Mouse (Mus musculus) large intestine, adult 2 months (tissue): ENCODE results near the gene Fam81b. TPM values are rescaled to one million over a fixed set of nuclear protein-coding genes. Genes with fewer than 3 reads are reported as not detected.

ENCODE experiments used
- DNase-seq: peaks from one replicate; pipeline ENCODE4 v3.0.0-alpha.2; 2012; ENCODE audit warnings: low read depth, low spot score
- WGBS: fragments of 180-500 bp; shearing (Covaris S2); methylation state at CpG from one replicate; pipeline ENCODE4 v1.1.7; 2018; 5-methylcytosine and 5-hydroxymethylcytosine counted together
- polyA plus RNA-seq: library from polyadenylated mRNA; depleted of rRNA; stranded (reverse); fragments of >200 nt; gene quantifications from 2 replicates; pipeline ENCODE4 v1.2.3, GENCODE M21; 2012; rRNA removed

Fam81b gene
- polyA plus RNA-seq, 1 experiment: not detected

DNA sequence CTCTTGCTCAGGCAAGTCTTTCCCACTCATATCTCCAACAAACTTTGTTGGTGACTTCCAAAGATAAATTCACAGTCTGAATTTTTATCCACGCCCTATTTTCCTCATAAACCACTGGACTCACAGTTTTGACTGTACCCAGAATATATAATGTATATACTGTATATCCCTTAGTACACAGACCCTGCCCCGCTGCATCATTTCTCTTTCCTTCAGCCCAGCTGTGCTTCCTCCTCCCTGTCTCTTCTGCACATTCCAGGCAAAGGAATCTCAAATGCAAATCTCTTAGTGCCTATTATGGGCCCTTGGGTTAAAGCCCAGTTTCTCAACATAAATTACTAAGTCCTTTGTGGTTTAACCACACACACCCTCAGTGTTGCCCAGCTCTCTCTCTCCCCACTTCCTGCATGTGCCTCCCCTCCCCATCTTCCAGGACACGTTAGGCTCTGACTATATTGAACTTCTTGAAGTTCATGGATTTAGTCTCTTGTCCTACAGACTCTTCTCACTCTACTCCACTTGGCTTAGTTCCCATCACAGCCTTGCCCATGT is 107.5 kb downstream of the Fam81b start:
- DNase-seq: no peak
- WGBS: 52% methylated on average over 3 of the region's 3 CpGs

DNA sequence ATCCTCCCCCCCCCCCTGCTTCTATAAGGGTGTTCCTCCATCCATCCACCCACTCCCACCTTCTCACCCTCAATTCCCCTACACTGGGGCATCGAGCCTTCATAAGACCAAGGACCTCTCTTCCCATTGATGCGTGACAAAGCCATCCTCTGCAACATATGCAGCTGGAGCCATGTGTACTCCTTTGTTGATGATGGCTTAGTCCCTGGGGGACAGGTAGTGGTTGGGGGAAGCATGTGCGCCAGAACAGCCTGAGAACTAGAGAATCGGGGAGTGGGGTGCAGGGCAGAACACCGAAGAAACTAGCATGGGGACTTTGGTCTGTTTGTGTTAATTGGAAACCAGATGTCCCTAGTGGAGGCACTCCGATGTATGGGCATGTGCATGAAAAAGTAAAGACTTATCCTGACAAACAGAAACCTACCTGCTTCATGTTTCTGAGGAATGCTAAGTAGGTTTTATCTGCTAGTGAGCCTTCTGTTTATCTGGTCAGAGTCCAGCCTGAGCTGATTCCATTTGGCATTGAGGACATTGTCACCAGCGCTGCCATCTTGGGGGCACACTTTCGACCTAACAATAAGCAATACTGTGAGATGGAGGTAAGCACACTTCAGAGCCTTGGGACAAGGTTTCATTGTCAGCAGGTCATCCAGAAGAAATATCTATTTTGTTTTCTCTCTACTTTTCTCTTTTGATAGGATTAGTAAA is 109.3 kb downstream of the Fam81b start:
- DNase-seq: no peak
- 97% methylated on average over 8 of the region's 8 CpGs for WGBS

DNA sequence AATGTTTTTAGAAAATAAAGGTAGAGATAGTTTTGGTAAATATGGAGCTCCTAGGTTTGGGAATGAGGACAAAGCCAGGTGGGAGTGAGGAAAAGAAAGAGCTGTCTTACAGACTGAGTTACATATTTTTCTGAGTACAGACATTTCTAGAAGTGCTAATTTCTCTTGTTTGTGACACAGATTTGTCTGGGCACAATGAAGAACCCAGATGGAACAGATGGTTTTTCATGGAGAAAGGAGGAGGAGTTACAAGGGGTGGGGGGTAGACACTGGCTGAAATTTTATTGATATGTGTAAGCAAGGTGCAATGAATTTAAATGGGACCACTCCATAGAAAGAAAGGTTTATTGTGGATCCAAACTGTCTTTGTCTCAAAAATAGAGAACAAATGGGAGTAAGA is 109.9 kb downstream of the Fam81b start:
- no peak for DNase-seq

DNA sequence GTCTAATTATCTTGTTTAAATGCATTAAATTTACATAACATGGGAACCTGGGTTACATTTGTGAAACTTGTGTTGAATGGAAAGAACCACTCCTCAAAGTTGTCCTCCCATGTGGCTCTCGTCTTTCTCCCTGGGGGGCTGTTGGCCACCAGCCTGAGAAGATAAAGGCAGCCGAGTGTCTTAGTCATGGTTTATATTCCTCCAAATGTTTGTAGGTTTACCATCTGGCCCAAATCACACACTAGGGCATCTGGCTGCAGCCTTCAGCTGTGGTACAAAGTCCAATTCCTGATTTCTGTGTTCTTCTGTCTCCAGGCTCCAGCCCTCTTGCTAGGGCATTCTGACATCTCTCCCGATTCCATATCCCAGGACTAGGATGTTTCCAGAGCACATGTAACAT is 114.6 kb downstream of the Fam81b start:
- no peak for DNase-seq
- WGBS: 63% methylated on average over 3 of the region's 3 CpGs

DNA sequence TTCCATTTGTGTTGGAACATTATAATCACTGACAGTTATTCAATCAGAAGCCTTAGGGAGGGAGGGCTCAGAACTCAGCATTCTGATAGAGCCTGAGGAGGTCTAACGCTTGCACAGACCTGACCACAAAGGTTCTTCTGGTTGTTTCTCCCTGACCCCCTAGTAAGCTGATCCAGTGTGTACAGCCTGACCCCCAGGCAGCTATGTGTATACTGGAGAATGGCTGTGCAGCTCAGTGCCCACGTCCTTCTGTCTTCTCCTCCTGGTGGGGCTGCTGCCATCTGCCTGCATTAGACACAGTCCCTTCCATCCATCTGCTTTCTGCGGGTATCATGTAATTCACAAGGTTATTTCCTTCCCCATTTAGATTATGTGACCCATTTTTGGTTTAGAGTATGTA is 115.7 kb downstream of the Fam81b start:
- 69% methylated on average over 3 of the region's 3 CpGs for WGBS

DNA sequence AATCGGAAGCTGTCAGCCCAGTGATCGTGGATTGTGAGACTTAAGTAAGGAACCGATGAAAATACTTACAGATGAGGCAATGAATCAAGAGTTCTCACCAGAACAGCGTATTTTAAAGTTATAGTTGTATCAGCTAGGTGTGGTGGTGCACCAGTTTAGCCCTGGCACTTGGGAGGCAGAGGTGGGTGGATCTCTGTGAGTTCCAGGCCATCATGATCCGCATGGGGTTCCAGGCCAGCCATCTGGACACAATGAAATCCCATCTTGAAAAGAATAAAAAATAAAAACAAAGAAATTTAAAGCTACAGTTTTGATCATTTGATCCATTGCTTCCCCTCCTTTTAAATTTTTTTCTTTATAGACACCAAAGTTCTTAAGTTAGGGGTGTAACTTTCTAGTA is 117.2 kb downstream of the Fam81b start:
- WGBS: 93% methylated on average over 5 of the region's 5 CpGs
- no peak for DNase-seq

More for the DNA sequence above, 115.7 kb downstream of the Fam81b start:
- DNase-seq: no peak

DNA sequence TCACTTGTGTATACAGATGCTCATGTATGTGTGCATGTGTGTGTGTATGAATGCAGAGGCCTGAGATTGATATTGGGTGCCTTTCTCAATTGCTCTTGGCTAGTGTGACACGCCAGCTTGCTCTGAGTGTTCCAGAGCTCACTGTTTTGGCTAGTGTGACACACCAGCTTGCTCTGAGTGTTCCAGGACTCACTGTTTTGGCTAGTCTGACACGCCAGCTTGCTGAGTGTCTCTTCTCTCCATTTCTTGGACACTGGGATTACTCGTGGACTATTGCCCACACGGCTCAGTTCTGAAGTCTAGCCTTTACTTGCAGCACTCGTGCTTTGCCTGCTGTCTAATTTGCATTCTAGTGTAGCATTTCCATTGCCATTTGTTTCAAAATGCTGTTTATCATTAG is 126.2 kb downstream of the Fam81b start:
- 88% methylated on average over 5 of the region's 5 CpGs for WGBS
- no peak for DNase-seq

DNA sequence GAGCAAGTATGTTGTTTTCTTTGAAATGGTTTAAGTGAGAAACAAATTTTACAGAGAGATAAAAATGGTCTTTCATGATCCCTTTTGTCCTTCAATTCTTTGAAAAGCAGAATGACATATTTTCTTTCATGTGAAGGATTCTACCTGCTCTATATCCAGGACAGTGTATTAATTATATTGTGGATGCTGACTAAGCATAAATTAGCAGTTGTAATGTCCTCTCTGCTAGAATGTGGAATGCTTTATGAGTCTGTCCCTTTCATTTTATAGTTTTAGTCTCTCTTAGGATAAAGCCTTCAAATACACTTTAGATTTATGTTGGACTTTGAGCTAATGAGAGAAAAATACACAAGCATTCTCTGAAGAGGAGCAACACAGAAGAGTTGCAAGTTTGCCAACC is 130.6 kb downstream of the Fam81b start:
- DNase-seq: no peak

DNA sequence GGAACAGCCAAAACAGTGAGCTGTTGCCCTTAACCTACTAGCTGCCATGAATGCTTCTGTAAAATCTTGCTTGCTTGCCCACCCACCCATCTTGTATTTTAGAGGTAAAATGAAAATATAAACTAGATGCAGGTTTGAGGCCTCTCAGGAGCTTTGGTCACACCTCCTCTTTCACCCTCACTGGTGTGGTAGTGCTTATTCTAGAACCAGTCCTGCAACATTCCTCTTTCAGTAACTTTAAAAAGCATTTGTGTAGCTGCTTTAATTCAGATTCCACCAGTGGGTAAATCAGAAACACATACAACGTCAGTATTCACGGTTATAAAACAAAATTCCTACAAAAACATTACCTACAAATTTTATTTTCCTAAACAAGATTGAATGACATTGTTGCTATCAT is 144.3 kb downstream of the Fam81b start:
- 78% methylated on average over 2 of the region's 2 CpGs for WGBS
- no peak for DNase-seq

DNA sequence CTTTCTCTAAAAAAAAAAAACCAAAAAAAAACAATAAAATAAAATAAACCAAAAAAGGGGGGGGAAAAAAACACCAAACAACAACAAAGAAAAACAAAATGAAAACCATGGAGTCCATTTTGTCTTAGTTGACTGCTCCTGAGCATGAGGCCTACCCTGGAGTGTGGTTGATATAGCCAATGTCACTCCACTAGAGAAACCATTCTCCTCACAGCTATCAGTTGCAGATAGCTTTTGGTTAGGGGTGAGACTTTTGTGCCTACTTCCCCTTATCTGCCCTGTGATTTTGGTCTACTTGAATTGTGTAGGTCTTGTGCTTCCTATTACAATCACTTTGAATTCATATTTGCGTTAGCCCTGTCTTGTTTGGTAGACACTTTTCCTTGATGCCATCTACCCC is 147.4 kb downstream of the Fam81b start:
- WGBS: 100% methylated on average over 1 of the region's 1 CpGs
- DNase-seq: no peak

DNA sequence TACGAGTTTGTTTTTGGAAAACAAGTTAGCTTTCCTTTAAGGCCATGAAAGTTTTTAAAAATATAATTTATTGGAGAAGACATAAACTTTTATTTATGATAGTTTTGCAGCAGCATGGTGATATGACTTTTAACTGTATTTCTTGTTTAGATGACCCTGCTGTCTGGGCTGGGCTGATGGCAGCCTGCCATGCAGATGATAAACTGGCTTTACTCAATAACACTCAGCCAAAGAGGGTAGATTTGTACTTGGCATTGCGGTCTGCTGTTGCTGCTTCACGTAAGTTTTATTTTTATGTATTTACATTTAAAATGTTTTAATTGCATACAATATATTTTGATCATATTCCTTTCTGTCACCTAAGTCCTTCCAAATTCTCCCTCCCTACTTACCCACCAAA is 147.8 kb downstream of the Fam81b start:
- no peak for DNase-seq
- WGBS: 72% methylated on average over 3 of the region's 3 CpGs

Other genes starting within 250 kb of the Fam81b start
- 0.05 TPM in 1 of 2 replicates, not detected in the other for gene Gpr150, start 248.1 kb downstream of the Fam81b start, polyA plus RNA-seq
- 1.5 and 2.5 TPM in 2 replicates for gene Arsk, start 206.4 kb downstream of the Fam81b start, polyA plus RNA-seq
- 6.3 and 6.4 TPM in 2 replicates for gene Ttc37, start 206.3 kb downstream of the Fam81b start, polyA plus RNA-seq
- gene Mctp1, start 79.5 kb upstream of the Fam81b start, polyA plus RNA-seq: 0.22 and 0.49 TPM in 2 replicates